Mouse (Mus musculus): ENCODE measurements around the gene Hectd3. TPM values are rescaled to one million over a fixed set of nuclear protein-coding genes. Genes with fewer than 3 reads are reported as not detected.

The Hectd3 gene
- polyA plus RNA-seq, 1 experiment = 10.5 TPM

DNA sequence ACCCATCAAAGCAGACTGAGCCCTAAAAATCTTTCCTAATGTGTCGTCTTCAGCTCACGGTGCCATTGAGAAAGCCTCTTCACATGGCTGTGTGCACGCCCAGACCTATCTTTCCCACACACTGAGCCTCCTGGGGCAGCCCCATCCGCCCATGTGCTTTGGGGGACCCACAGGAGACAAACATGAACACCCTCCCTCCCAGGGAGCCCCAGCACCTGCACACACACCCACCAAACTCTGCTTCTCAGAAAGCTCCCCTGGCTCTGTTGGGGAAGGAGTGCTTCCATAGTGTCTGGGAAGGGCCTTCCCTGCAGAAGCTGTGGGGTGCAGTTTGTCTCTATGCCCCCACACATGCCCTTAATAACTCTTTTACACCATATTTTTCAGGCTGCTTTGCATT, 9.5 kb downstream of the Hectd3 start:
- no peak for TF ChIP-seq GATA1 (IDR thresholded peaks at IDR 0.05; ENCODE audit: low read length)

DNA sequence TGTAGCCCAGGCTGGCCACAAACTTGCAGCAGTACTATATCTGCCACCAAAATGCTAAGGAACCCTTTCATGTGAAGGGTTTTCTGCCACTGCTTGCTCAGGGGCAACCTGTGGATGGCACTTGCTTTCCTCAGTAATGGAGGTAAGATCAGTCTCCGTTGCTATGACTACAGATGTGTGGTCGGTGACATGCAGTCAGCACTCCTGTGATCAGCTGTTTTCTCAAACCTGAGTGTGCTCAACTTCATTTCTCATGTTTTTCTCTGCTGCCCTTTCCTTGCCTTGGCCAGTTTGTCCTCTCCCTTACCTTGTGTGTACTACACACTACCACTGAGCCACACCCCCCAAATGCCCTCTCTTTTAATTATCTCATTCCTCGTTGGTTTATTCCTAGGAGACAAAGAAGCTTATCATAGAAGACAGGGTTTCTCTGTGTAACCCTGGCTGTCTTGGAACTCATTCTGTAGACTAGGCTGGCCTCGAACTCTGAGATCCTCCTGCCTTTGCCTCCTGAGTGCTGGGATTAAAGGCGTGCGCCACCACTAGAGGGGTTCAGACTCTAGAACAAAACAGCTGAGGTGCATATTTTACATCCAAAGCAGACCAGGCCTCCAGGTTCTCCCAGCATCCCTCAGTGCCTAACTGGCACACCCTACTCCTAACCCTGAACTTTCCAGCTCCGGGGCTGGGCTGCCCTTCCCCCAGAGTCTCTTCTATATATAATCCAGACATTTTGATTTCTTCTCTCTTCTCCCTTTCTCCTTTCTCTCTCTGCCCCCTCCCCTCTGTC, 10.7 kb downstream of the Hectd3 start:
- TF ChIP-seq GATA1 (IDR thresholded peaks at IDR 0.05; ENCODE audit: low read length) = no peak

DNA sequence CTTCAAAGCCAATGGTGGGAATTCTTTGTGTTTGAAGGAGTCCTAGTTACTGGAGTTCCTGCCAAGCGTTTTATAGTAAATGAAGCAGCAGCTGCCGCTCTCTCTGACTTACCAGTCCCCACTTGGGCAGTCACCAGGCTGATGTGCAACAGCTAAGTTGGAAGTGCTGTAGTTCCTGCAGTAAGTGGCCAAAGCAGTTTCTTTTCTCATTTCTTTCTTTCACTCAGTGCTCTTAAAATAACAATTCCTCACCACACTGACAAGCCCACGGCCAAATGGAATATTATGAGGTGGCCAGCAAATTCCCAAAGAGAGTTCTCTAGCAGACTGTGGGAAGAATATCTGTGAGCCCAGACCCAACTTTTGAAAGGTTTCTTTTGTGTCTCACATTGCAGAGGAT, 11.9 kb downstream of the Hectd3 start:
- no peak for TF ChIP-seq GATA1 (IDR thresholded peaks at IDR 0.05; ENCODE audit: low read length)

DNA sequence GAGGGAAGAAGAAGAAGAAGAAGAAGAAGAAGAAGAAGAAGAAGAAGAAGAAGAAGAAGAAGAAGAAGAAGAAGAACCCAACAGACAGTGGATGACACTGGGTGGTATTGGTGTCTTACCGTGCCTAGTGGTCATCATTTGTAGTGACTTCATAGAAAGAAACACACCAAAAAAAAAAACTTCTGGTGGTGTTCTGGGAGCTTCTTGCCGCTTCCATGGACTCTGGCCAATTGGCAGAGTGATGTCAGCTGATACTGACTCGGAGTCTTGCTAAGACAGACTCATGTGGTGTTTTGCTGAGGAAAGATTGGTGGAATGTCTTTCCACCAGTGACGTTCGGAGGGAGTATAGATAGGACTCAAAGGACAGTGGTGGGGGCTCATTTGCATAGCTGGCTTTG, 15.1 kb downstream of the Hectd3 start:
- TF ChIP-seq GATA1 (IDR thresholded peaks at IDR 0.05; ENCODE audit: low read length) = no peak

DNA sequence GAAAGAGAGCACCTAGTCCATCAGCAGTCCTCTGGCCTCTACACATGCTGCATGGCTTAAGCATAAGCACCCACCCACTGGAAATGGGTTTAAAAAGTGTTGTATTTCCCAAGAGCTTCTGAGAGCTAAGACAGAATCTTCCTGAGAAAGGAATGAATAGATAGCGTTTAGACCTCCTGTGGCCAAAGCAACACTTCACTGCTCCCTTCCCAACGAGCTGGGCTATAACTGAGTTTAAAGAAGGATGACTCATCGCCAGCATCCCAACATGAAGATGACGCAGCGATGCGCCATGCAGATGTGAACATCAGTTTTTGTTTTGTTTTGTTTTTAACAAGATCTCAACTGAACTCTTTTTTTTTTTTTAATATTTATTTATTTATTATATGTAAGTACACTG, 18.5 kb downstream of the Hectd3 start:
- no peak for TF ChIP-seq GATA1 (IDR thresholded peaks at IDR 0.05; ENCODE audit: low read length)

DNA sequence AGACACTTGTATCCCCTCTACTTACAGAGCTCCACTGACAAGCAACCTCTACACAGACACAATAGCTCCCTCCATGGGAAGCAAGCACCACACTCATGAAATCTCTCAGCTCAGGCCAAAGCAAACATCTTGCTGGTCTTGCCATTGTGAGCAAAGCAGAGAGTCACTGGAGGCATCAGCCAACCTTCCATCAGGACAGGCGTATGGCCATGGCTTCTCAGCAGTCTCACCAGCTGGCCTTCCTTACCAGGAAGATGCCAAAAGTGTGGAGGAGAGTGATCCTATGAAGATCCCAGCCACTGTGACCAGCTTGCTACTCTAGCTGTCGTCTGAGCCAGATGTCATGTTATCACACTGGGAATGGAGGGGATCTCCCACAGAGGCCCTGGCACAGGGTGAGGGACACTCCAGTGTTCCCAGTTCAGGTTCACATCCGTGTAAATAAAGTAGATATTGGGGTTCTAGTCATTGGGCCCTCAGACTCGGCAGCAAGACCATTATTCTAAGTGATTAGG, 19.8 kb downstream of the Hectd3 start:
- no peak for TF ChIP-seq GATA1 (IDR thresholded peaks at IDR 0.05; ENCODE audit: low read length)

DNA sequence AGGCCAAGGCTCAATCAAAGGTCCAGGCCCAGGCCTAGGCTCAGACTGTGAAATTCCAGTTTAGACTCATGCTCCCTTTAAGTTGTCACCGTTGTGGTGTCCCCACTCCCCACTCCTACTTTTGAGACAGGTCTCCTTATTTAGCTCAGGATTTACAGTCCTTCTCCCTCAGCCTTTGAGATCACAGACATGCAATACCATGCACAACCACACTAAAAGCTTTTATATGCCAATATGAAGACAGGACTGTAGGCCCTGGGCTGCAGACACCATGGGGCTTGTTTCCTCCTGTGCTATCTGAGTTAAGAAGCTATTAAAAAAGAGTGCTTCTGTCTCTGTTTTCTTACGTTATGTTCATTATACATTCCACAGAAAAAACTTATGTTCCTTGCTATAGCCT, 22.6 kb downstream of the Hectd3 start:
- no peak for TF ChIP-seq GATA1 (IDR thresholded peaks at IDR 0.05; ENCODE audit: low read length)

DNA sequence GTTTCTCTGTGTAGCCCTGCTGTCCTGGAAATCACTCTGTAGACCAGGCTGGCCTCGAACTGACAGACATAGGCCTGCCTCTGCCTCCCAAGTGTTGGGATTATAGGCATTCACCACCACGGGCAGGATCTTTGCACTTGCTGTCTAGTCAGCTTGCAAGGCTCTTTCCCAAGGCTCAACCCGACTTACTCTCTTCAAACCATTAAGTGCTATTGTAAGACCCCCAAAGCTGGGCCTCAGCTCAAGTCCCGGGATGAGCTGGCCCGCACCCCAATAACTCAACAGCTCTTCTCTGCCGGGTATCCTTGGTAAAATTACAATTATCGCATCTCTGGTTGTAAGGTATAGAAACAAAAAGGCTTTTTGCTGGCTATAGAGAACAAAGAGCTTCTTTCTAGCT, 23.2 kb downstream of the Hectd3 start:
- TF ChIP-seq GATA1 (IDR thresholded peaks at IDR 0.05; ENCODE audit: low read length) = no peak

DNA sequence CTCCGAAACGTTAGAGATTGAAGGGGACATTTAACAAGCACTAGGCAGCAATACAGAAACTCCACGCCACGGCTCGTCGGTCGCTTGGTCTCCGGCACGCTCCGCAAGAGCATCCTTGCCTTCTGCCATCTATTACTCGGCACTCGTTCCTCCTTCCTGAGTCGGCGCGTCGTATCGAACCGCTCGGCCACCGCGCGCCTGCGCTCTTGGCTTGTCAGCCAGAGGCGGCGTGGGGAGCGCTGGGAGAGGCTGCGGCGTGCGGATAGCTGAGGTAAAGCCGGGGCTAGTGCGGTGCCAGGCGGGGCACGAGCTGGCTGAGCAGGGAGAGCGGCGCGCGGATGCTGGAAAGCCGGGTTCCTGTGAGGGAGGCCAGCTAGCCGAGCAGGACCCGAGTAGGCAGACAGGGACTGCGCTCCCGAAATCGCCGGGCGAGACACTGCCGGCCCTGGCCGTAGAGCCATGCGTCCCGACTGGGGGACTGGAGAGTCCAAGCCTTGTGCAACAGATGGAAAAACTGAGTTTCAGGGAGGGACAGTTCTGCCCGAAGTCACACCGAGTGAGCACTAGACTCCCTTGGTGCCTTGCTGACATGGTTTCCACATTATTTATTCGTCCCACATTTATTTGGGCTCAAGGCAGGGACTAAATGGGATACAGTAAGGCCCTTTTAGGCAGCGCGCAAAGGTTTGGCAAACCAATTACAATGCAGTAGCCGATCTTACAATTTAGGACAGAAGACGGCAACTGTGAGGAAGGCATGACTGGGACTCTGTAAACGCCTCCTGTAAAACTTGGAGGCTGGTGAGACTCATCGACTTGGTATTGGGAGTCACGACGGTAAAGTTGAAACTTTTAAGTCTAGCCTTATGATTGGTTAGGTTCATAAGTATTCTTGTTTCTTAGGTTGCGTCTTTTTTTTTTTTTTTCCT, 24.4 kb downstream of the Hectd3 start, which contains the start of gene Eif2b3:
Gene Eif2b3, plus strand, starts transcription at position 197 of the 929 bp plus-strand sequence.
- no peak for TF ChIP-seq GATA1 (IDR thresholded peaks at IDR 0.05; ENCODE audit: low read length)

DNA sequence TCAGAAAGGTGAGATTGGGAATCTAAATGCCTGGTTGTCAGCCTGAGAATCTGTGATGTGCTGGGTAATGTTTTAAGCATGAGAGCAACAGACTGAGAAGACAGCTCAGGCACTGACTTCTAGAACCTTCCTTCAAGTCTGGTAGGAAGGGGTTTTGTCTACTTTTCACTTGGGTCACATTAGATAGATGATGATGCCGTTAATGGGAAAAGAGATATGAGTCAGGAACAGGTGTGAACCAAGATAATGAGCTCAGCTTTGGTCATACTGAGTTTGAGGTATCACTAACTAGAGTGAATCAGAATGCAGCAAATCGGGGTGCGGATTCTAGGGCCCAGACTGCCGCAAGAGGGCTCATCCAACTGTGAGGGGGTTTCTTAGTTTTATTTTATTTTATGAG, 28.4 kb downstream of the Hectd3 start:
- TF ChIP-seq GATA1 (IDR thresholded peaks at IDR 0.05; ENCODE audit: low read length) = no peak

DNA sequence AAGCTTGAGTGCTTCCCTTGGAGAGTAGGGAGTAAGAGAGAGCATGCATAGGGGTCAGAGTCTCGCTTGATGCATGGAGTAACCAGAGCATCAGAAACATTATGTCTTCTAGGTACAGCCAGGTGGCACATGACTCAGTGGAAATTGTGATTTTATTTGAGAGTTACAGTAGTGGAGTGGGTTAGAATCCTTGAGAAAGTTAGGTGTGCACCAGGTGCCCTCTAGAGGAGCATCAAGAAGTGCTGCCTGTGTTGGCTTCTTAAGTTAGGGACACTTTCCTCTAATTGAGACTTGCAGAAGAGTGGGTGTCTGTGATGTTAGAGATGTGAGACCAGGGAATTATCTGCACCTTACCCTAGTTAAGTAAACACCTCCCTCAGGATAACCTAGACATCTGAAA, 36.0 kb downstream of the Hectd3 start:
- TF ChIP-seq GATA1 (IDR thresholded peaks at IDR 0.05; ENCODE audit: low read length) = no peak

DNA sequence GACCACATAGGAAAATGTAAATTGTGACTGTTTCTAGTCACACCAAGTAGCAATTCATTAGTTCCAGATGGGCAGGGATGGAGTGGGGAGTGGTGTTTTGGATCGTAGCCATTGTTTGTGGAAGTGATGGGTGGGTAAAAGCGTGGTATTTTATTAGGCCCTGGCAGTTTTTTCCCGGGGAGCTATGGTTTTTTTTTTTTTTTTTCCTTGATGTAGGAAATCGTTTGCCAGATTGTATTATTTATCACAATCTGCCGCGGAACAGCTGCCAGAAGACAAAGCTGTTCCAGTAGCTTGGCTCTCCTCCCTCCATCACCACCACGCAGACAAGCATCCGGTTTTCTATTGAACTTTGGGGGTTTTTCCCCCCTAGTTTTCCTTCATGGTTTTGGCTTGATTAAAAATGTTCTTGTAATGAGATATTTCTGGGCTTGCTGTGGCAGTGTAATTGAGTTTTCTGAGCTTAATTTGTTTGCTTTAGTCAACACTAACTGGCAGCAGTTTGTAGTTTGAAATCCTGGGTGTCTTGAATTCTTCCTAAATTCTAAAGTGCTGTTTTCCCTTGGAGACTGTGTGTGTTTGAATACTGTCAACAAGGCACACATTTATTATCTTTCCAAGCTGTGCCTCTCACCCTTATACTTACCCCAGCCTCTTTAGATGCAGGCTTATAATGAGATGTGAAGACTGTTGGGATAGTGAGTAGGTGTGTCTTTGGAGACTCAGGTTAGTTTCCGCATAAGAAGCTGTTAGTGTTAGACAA, 45.0 kb downstream of the Hectd3 start:
- no peak for TF ChIP-seq GATA1 (IDR thresholded peaks at IDR 0.05; ENCODE audit: low read length)

DNA sequence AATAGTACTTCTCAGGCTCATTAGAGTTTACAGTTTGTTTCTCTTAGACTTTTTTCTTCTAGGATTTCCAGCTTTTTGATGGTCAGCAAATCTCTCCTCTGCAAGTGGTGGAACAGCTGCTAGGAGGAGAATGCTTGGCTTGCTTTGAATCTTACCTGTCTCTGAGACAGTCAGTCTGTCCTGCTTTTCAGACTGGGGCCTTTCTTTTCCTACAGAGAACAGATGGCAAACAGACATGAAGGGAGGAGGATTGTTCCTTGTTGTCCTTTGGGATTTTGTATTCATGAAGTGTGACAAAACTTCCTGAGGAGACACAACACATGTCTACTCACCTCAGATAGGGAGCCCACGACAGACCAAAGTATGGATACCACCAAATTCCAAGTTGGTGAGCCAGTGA, 45.7 kb downstream of the Hectd3 start:
- no peak for TF ChIP-seq GATA1 (IDR thresholded peaks at IDR 0.05; ENCODE audit: low read length)

DNA sequence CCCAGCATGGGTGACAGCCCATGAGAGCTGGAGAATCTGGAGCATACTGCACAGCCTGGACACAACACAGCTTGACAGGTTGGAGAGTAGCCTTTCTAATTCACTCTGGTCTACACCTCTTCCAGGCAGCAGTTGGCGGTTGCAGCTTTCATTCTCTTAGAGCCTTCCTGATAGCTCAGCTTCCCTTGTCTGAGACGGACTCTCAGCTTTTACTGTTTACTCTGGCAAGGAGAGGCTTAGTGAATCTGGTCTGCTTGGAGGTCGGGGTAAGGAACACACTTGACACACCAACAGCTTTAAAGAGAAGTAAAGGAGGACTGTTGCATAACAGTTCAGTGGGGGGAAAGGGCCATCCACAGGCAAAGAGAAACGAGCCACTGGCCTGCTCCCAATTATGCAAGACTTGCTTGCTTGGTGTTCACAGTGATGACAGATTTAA, 46.2 kb downstream of the Hectd3 start:
- no peak for TF ChIP-seq GATA1 (IDR thresholded peaks at IDR 0.05; ENCODE audit: low read length)

DNA sequence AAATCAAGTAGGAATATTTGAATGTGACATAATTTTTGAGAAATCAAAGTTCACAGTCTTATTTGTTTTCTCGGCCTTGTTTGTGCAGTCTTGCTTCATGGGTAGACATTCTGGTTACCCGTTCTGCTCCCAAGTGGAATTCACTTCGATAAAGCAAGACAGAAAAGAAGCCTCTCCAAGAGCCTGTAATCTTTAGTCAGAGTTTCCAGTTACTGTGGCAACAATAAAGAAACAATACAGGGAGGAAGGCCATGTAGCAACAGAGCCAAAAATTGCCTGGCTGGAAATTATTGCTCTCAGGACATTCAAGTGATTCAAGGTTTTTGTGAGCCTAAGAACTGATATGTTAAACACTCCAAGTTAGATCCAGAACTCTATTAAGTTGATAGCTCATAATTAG, 53.7 kb downstream of the Hectd3 start:
- no peak for TF ChIP-seq GATA1 (IDR thresholded peaks at IDR 0.05; ENCODE audit: low read length)

All from G1E-ER4 (cell line).